Mouse (Mus musculus): ENCODE results near the gene Esr1. TPM values are rescaled to one million over a fixed set of nuclear protein-coding genes. Genes with fewer than 3 reads are reported as not detected.
"Not testable (repeated sequence)": the region's sequence is repeated elsewhere in the genome, so short reads cannot be mapped to it uniquely, and the experiment has no call there.

Esr1 gene
- polyA plus RNA-seq, 1 experiment from 2014 or later: 0.12 TPM

GRCm38 (mm10) chr10:4597211-4597610 is 14.2 kb upstream of the Esr1 start:
- H3K4me2 ChIP-seq (replicated peaks; ENCODE audit: low read depth, low read length): no peak overlapping the region
- no peaks in the 10 kb centered on the region for H3K27me3 ChIP-seq (ENCODE audit: control insufficient read depth, insufficient read depth, low read length)
- no peaks in the 10 kb centered on the region for H3K36me3 ChIP-seq (ENCODE audit: control insufficient read depth, insufficient read depth, low read length)
- H3K9me3 ChIP-seq (ENCODE audit: control insufficient read depth, low read length): no peaks in the 10 kb centered on the region
- H3K4me1 ChIP-seq (replicated peaks; ENCODE audit: control insufficient read depth, insufficient read depth, low read length): no peaks in the 10 kb centered on the region
- no peak overlapping the region for H3K27ac ChIP-seq (ENCODE audit: low read depth, low read length)
- no peak overlapping the region for H3K4me3 ChIP-seq (ENCODE audit: low read depth, low read length)
- DNase-seq (ENCODE audit: low spot score) (no peak), ATAC-seq (ENCODE audit: low FRiP score) (no peak)
- H3K9ac ChIP-seq (ENCODE audit: low read depth, low read length): no peak overlapping the region
- 93% methylated on average over 4 of the region's 4 CpGs for WGBS

DNA sequence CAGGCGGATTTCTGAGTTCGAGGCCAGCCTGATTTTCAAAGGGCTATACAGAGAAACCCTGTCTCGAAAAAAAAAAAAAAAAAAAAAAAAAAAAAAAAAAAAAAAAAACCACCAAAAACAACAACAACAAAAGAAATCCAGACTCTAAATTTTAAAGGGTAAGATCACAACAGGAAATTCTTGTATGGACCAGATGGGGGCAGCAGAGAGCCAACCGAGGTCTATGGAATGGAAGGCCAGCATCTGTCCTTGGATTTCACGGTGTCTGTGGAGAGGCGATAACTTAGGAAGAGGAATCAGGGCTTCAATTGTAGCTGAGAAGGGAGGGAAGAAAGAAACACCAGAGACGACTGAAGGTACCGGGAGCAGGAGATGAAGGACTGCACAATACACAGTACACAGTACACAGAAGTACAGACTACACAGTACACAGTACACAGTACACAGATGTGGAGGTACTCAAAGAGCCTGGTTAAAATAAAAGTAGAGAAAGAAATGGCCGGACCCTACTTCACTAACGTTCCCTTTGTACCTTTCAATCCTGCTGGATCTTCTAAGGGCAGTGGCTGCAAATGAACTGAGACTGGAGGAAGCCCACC is 13.1 kb upstream of the Esr1 start:
- Histone ChIP-seq H3K4me1 (replicated peaks; ENCODE audit: control insufficient read depth, insufficient read depth, low read length) (no peaks in the 10 kb centered on the region), H3K36me3 (ENCODE audit: control insufficient read depth, insufficient read depth, low read length) (no peaks in the 10 kb centered on the region), H3K4me3 (ENCODE audit: low read depth, low read length) (no peak overlapping the region), H3K27me3 (ENCODE audit: control insufficient read depth, insufficient read depth, low read length) (no peaks in the 10 kb centered on the region), H3K9ac (ENCODE audit: low read depth, low read length) (no peak overlapping the region), H3K27ac (ENCODE audit: low read depth, low read length) (no peak overlapping the region), H3K4me2 (replicated peaks; ENCODE audit: low read depth, low read length) (no peak overlapping the region), H3K9me3 (ENCODE audit: control insufficient read depth, low read length) (no peaks in the 10 kb centered on the region)
- 68% methylated on average over 10 of the region's 10 CpGs for WGBS
- DNase-seq (ENCODE audit: low spot score) (peak; percentile 72), ATAC-seq (ENCODE audit: low FRiP score) (no peak)

DNA sequence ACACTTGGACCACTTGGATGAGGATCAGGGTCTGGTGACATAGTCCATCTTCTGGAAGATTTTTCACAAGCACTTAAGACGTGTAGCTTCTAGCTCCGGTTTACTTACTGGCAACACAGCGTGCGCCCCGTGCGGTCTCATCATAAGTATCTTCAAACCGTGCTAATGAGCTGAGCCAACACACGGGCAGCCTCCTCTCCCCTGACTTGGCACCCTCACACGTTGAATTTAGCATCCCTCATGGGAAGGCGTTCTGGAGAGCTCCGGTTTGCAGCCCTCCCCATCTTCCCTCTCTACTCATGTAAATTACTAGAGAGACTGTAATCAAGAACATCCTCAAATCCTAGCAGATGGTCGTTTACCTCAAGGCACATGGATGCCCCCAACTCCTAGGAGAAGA is 12.5 kb upstream of the Esr1 start:
- DNase-seq (ENCODE audit: low spot score): no peak
- Histone ChIP-seq H3K36me3 (ENCODE audit: control insufficient read depth, insufficient read depth, low read length) (no peaks in the 10 kb centered on the region), H3K9me3 (ENCODE audit: control insufficient read depth, low read length) (no peaks in the 10 kb centered on the region), H3K27ac (ENCODE audit: low read depth, low read length) (no peak overlapping the region), H3K9ac (ENCODE audit: low read depth, low read length) (no peak overlapping the region), H3K27me3 (ENCODE audit: control insufficient read depth, insufficient read depth, low read length) (no peaks in the 10 kb centered on the region), H3K4me1 (replicated peaks; ENCODE audit: control insufficient read depth, insufficient read depth, low read length) (no peaks in the 10 kb centered on the region), H3K4me3 (ENCODE audit: low read depth, low read length) (no peak overlapping the region), H3K4me2 (replicated peaks; ENCODE audit: low read depth, low read length) (no peak overlapping the region)
- 90% methylated on average over 12 of the region's 12 CpGs for whole genome bisulfite sequencing
- no peak for ATAC-seq (ENCODE audit: low FRiP score)

GRCm38 (mm10) chr10:4599591-4599990 is 11.8 kb upstream of the Esr1 start:
- ATAC-seq (ENCODE audit: low FRiP score) (no peak), DNase-seq (ENCODE audit: low spot score) (no peak)
- WGBS: 87% methylated on average over 4 of the region's 4 CpGs
- H3K9ac ChIP-seq (ENCODE audit: low read depth, low read length): no peak overlapping the region
- H3K27ac ChIP-seq (ENCODE audit: low read depth, low read length): no peak overlapping the region
- no peaks in the 10 kb centered on the region for H3K4me1 ChIP-seq (replicated peaks; ENCODE audit: control insufficient read depth, insufficient read depth, low read length)
- no peaks in the 10 kb centered on the region for H3K27me3 ChIP-seq (ENCODE audit: control insufficient read depth, insufficient read depth, low read length)
- no peak overlapping the region for H3K4me2 ChIP-seq (replicated peaks; ENCODE audit: low read depth, low read length)
- no peak overlapping the region for H3K4me3 ChIP-seq (ENCODE audit: low read depth, low read length)
- H3K9me3 ChIP-seq (ENCODE audit: control insufficient read depth, low read length): no peaks in the 10 kb centered on the region
- H3K36me3 ChIP-seq (ENCODE audit: control insufficient read depth, insufficient read depth, low read length): no peaks in the 10 kb centered on the region

GRCm38 (mm10) chr10:4600796-4601474 is 10.5 kb upstream of the Esr1 start:
- no peak for DNase-seq (ENCODE audit: low spot score)

DNA sequence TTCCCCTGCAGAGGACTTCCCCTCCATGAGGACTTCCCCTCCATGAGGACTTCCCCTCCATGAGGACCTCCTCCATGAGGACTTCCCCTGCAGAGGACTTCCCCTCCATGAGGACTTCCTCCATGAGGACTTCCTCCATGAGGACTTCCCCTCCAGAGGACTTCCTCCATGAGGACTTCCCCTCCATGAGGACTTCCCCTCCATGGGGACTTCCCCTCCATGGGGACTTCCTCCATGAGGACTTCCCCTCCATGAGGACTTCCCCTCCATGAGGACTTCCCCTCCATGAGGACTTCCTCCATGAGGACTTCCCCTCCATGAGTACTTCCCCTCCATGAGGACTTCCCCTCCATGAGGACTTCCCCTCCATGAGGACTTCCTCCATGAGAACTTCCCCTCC is 9.8 kb upstream of the Esr1 start:
- not testable (repeated sequence) for H3K4me1 ChIP-seq (replicated peaks; ENCODE audit: control insufficient read depth, insufficient read depth, low read length); H3K27me3 ChIP-seq (ENCODE audit: control insufficient read depth, insufficient read depth, low read length); H3K9me3 ChIP-seq (ENCODE audit: control insufficient read depth, low read length); H3K4me3 ChIP-seq (ENCODE audit: low read depth, low read length); H3K9ac ChIP-seq (ENCODE audit: low read depth, low read length); DNase-seq (ENCODE audit: low spot score); H3K36me3 ChIP-seq (ENCODE audit: control insufficient read depth, insufficient read depth, low read length); H3K4me2 ChIP-seq (replicated peaks; ENCODE audit: low read depth, low read length); ATAC-seq (ENCODE audit: low FRiP score); H3K27ac ChIP-seq (ENCODE audit: low read depth, low read length)

More at GRCm38 (mm10) chr10:4600796-4601474, 10.5 kb upstream of the Esr1 start:
- Histone ChIP-seq H3K9ac (ENCODE audit: low read depth, low read length) (no peak overlapping the region), H3K36me3 (ENCODE audit: control insufficient read depth, insufficient read depth, low read length) (no peaks in the 10 kb centered on the region), H3K4me2 (replicated peaks; ENCODE audit: low read depth, low read length) (no peak overlapping the region), H3K27ac (ENCODE audit: low read depth, low read length) (no peak overlapping the region), H3K9me3 (ENCODE audit: control insufficient read depth, low read length) (no peaks in the 10 kb centered on the region), H3K27me3 (ENCODE audit: control insufficient read depth, insufficient read depth, low read length) (no peaks in the 10 kb centered on the region), H3K4me1 (replicated peaks; ENCODE audit: control insufficient read depth, insufficient read depth, low read length) (no peaks in the 10 kb centered on the region), H3K4me3 (ENCODE audit: low read depth, low read length) (no peak overlapping the region)
- 53% methylated on average over 2 of the region's 2 CpGs for WGBS
- no peak for ATAC-seq (ENCODE audit: low FRiP score)

GRCm38 (mm10) chr10:4602466-4602865 is 8.9 kb upstream of the Esr1 start:
- DNase-seq (ENCODE audit: low spot score) (no peak), ATAC-seq (ENCODE audit: low FRiP score) (no peak)
- Histone ChIP-seq H3K36me3 (ENCODE audit: control insufficient read depth, insufficient read depth, low read length) (no peaks in the 10 kb centered on the region), H3K4me3 (ENCODE audit: low read depth, low read length) (no peak overlapping the region), H3K27me3 (ENCODE audit: control insufficient read depth, insufficient read depth, low read length) (no peaks in the 10 kb centered on the region), H3K4me1 (replicated peaks; ENCODE audit: control insufficient read depth, insufficient read depth, low read length) (no peaks in the 10 kb centered on the region), H3K27ac (ENCODE audit: low read depth, low read length) (no peak overlapping the region), H3K9ac (ENCODE audit: low read depth, low read length) (no peak overlapping the region), H3K9me3 (ENCODE audit: control insufficient read depth, low read length) (no peaks in the 10 kb centered on the region), H3K4me2 (replicated peaks; ENCODE audit: low read depth, low read length) (no peak overlapping the region)
- WGBS: 79% methylated on average over 4 of the region's 4 CpGs

GRCm38 (mm10) chr10:4604527-4605209 is 6.7 kb upstream of the Esr1 start:
- Histone ChIP-seq H3K9ac (ENCODE audit: low read depth, low read length) (no peak overlapping the region), H3K4me2 (replicated peaks; ENCODE audit: low read depth, low read length) (no peak overlapping the region), H3K4me3 (ENCODE audit: low read depth, low read length) (no peak overlapping the region), H3K9me3 (ENCODE audit: control insufficient read depth, low read length) (no peaks in the 10 kb centered on the region), H3K27me3 (ENCODE audit: control insufficient read depth, insufficient read depth, low read length) (no peaks in the 10 kb centered on the region), H3K4me1 (replicated peaks; ENCODE audit: control insufficient read depth, insufficient read depth, low read length) (no peaks in the 10 kb centered on the region), H3K27ac (ENCODE audit: low read depth, low read length) (no peak overlapping the region), H3K36me3 (ENCODE audit: control insufficient read depth, insufficient read depth, low read length) (no peaks in the 10 kb centered on the region)
- ATAC-seq (ENCODE audit: low FRiP score) (no peak), DNase-seq (ENCODE audit: low spot score) (no peak)
- WGBS: 86% methylated on average over 4 of the region's 4 CpGs

GRCm38 (mm10) chr10:4610234-4610633 is 1.2 kb upstream of the Esr1 start:
- no peaks in the 10 kb centered on the region for H3K27me3 ChIP-seq (ENCODE audit: control insufficient read depth, insufficient read depth, low read length)
- H3K36me3 ChIP-seq (ENCODE audit: control insufficient read depth, insufficient read depth, low read length): no peaks in the 10 kb centered on the region
- no peak overlapping the region for H3K9ac ChIP-seq (ENCODE audit: low read depth, low read length)
- H3K4me3 ChIP-seq (ENCODE audit: low read depth, low read length): no peak overlapping the region
- H3K4me2 ChIP-seq (replicated peaks; ENCODE audit: low read depth, low read length): no peak overlapping the region
- no peaks in the 10 kb centered on the region for H3K4me1 ChIP-seq (replicated peaks; ENCODE audit: control insufficient read depth, insufficient read depth, low read length)
- ATAC-seq (ENCODE audit: low FRiP score) (no peak), DNase-seq (ENCODE audit: low spot score) (no peak)
- no peaks in the 10 kb centered on the region for H3K9me3 ChIP-seq (ENCODE audit: control insufficient read depth, low read length)
- 91% methylated on average over 2 of the region's 2 CpGs for WGBS
- no peak overlapping the region for H3K27ac ChIP-seq (ENCODE audit: low read depth, low read length)
